Mouse (Mus musculus) bone marrow, adult 2 months (tissue): ENCODE results near the gene Uts2.

ENCODE experiments used
- CTCF ChIP-seq: fragments of 200-500 bp; IDR thresholded peaks from 2 replicates; pipeline ENCODE4 v1.5.1; 2011; ENCODE audit warnings: low read length, control low read depth; ENCODE audit not compliant: control insufficient read depth, insufficient read depth
- POLR2A ChIP-seq: fragments of 200-500 bp; IDR thresholded peaks from 2 replicates; pipeline ENCODE4 v1.6.1; 2011; ENCODE audit warnings: low read depth, mild to moderate bottlenecking, control low read depth, low read length, borderline replicate concordance; ENCODE audit not compliant: control insufficient read depth

DNA sequence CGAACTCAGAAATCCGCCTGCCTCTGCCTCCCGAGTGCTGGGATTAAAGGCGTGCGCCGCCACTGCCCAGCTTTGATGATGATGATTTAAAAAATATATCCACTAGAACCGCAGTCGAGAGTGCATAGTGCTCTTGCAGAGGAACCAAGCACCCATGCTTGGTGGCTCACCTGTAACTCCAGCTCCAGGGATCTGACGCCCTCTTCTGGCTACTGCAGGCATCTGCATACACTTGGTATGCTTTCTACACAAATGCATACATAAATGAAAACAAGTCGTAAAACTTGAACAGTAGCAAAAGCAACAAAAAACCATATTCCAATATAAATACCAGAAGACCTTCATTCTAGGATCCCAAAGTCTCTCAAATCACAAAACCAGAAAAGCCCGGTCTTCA lies 31.3 kb upstream of the Uts2 start:
- no peak for TF ChIP-seq POLR2A
- TF ChIP-seq CTCF = 0 out of 2 replicates have a peak, but pooled peaks have one; percentile 9
